Mouse (Mus musculus) brain, adult 10 weeks (tissue): ENCODE results near the gene Olfr791. TPM values are rescaled to one million over a fixed set of nuclear protein-coding genes. Genes with fewer than 3 reads are reported as not detected.

Source experiments
- polyA plus RNA-seq: library from polyadenylated mRNA; stranded (reverse); fragments of 350-450 nt; fragmentation: Illumina TruSeq; extraction: RNeasy Lipid Tissue Mini Kit (QIAGEN cat#74804); gene quantifications from one replicate; pipeline ENCODE4 v1.2.3, GENCODE M21; 2015; ENCODE audit warnings: low read depth, low replicate concordance

Olfr791 gene
- polyA plus RNA-seq, result not detected

DNA sequence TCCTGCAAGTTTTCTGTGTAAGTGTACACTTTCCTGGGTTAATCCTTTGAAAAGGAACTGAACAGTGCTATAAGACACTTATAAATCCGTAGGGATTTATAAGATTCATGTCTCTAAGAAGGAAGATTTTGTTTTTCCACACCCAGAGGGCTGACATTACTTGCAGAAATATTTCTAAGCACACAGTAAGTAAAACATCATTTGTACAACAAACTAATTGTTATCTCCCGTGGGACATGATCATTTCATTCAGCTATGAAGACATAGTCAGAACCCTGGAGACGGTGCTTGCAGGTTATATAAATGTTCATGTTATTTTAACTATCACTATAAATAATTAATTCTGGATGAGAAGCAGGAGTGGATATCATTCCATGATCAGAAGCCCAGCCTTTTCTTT lies at the start of gene Olfr791:
Gene Olfr791, plus strand, starts transcription at position 301 of the 400 bp plus-strand sequence.

DNA sequence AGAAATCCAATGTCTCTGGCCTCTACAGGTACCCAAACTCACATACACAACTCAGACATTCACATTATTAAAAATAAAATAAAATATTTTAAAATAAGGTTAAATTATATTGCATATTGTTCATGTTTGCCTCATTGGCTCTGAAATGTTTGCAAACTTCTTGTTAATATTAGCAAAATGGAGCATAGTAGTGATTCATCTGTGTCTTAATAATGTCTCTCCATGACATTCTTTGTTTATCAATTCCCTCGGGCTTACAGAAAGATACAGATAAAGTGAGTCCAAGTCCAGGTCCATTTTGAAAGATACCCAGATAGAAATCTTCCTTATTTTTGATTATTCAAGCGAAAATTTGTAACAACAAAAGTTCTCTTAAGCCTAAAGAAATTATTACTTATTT lies 37.1 kb upstream of the Olfr791 start, which contains the start of gene Olfr789:
Gene Olfr789, plus strand, starts transcription at position 301 of the 400 bp plus-strand sequence.

DNA sequence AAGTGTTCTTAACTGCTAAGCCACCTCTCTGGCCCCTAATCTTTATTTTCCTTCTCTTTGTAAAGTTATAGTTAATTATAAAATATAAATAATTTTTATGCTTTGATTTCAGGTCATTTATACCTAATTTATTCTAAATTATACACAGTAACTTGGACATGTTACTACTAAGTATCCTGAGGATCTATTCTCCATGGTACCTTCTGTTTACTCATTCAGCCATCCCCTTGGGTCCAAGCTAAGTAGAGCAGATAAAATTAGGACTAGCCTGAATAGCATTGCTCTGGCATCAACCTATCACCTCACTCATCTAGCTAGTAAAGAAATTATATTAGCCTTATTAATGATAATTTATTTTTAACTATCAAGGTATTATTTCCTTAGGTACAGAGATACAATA lies 23.4 kb upstream of the Olfr791 start, which contains the start of gene Olfr790:
Gene Olfr790, plus strand, starts transcription at position 301 of the 400 bp plus-strand sequence.

DNA sequence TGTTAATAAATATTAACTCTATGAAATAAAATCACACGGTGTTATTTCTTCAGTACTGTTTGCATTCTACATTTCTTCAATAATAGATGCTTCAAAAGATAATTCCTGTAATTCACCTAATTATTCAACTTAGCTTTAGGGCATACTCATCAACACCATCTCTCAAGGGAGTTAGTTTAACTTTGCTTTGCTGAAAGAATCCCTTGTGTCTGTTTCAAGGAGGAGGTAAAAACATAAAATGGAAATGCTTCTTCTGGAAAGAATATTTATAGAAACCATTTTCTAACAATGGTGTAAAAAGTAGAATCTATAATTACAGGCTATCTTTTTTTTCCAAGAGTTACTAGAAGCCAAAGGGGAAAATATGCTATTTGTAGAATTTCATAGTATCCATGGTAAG lies 17.3 kb downstream of the Olfr791 start, which contains the start of gene Olfr792:
Gene Olfr792, plus strand, starts transcription at position 301 of the 400 bp plus-strand sequence.

DNA sequence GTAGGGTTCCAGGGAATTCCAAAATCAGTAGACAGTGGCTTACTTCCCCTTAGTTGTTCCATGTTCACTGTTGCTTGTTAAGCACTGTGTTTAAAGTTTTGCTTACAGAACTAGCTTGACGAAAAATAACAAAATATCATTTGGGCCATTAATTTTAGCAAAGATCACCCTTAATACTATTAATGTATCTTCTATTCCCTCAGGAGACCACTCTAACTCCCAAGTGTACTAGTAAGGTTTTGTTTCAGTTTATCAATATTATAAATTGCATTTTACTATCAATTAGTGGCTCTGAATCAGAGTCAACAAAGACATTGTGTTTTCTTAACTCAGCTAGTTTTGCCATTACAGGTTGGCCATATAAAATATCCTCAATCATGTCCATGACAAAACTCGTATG lies 45.8 kb downstream of the Olfr791 start, which contains the start of gene Olfr794:
Gene Olfr794, plus strand, starts transcription at position 301 of the 400 bp plus-strand sequence.

Other genes with a start within 250 kb of the Olfr791 start
- not detected for gene Olfr780, start 203.7 kb upstream of the Olfr791 start, polyA plus RNA-seq
- gene Olfr781, start 192.9 kb upstream of the Olfr791 start, polyA plus RNA-seq, result not detected
- gene Olfr782, start 172.9 kb upstream of the Olfr791 start, polyA plus RNA-seq, result not detected
- gene Olfr784, start 137.7 kb upstream of the Olfr791 start, polyA plus RNA-seq, result not detected
- not detected for gene Olfr785, start 116.4 kb upstream of the Olfr791 start, polyA plus RNA-seq
- not detected for gene Olfr786, start 94.5 kb upstream of the Olfr791 start, polyA plus RNA-seq
- gene Olfr787, start 59.9 kb upstream of the Olfr791 start, polyA plus RNA-seq, result not detected
- not detected for gene Olfr788, start 50.8 kb upstream of the Olfr791 start, polyA plus RNA-seq
- not detected for gene Olfr789, start 37.0 kb upstream of the Olfr791 start, polyA plus RNA-seq
- not detected for gene Olfr790, start 23.3 kb upstream of the Olfr791 start, polyA plus RNA-seq
- gene Olfr792, start 17.4 kb downstream of the Olfr791 start, polyA plus RNA-seq, result not detected
- not detected for gene Olfr794, start 45.9 kb downstream of the Olfr791 start, polyA plus RNA-seq
- not detected for gene Olfr796, start 90.8 kb downstream of the Olfr791 start, polyA plus RNA-seq
- not detected for gene Olfr798, start 106.1 kb downstream of the Olfr791 start, polyA plus RNA-seq
- not detected for gene Olfr799, start 115.7 kb downstream of the Olfr791 start, polyA plus RNA-seq
- not detected for gene Olfr800, start 135.9 kb downstream of the Olfr791 start, polyA plus RNA-seq
- gene Olfr801, start 152.1 kb downstream of the Olfr791 start, polyA plus RNA-seq, result not detected
- gene Olfr802, start 166.4 kb downstream of the Olfr791 start, polyA plus RNA-seq, result not detected
- not detected for gene Olfr803, start 172.5 kb downstream of the Olfr791 start, polyA plus RNA-seq
- not detected for gene Olfr804, start 181.4 kb downstream of the Olfr791 start, polyA plus RNA-seq
- gene Olfr805, start 207.6 kb downstream of the Olfr791 start, polyA plus RNA-seq, result not detected
- gene Olfr806, start 220.1 kb downstream of the Olfr791 start, polyA plus RNA-seq, result not detected
- not detected for gene Olfr807, start 236.0 kb downstream of the Olfr791 start, polyA plus RNA-seq
- not detected for gene Olfr808, start 243.7 kb downstream of the Olfr791 start, polyA plus RNA-seq